Mouse (Mus musculus) skeletal muscle tissue, adult 2 months (tissue): Measurements from ENCODE around the gene Rnf169.

Experiments
- DNase-seq: peaks from one replicate; pipeline ENCODE4 v3.0.0-alpha.2; 2012; ENCODE audit warnings: low read depth, low spot score

The Rnf169 gene

DNA sequence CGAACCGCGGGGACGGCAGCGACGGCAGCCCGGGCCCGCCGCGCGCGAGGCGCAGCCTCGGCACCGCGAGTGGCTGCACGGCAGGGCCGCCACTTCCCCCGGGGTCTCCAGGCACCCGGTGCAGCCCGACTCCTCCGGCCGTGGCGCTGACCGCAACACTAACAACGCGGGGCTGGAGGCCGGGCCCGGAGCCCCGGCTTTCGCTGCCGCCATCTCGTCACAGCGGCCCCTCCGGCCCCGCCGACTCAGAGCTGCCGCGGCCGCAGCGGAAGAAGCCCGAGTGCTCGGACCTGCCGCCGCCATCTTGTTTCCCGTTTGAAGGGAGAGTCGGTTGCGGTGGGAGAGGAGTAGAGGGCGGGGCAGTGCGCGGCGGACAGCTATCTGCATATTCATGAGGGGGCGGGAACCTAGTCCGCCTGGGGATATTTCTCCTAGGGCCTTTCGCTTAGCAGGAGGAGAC, at the start of gene Rnf169:
TSS of gene Rnf169 (minus strand) at position 317 of the 460 bp plus-strand sequence.
- peak; percentile 90 for DNase-seq

DNA sequence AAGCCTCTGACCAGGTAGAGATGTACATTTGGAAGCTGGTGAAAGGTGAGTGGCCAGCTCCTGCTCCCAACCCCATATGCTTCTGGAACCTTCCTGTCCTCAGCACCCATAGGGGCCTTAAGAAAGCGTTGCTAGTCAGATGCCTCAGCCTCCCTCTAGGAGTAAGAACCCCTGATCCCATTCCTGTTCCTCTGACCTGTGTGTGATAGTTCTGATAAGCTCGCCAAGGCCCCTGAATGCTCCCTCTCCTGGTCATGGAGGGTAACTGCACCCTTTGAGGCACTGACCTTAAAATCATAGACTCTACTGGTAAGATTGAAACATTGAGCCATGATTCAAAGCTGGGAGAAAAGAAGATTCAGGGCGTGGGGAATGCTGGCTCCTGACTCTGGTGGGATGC, 49.1 kb upstream of the Rnf169 start:
- no peak for DNase-seq

DNA sequence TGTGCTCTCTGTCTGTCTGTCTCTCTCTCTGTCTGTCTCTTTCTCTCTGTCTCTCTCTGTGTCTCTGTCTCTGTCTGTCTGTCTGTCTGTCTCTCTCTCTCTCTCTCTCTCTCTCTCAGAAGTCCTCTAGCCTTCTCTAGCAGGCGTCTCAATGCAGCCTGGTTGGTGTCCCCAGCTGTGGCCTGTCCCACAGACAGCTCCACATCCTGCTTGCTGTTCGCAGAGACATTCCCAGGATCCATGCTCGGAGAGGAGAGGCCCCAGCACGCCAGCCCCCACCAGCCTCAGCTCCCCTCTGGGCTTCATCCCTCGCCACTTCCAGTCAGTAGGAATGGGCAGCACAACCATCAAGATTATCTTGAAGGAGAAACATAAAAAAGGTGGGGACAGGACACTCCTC, 47.1 kb upstream of the Rnf169 start:
- no peak for DNase-seq

DNA sequence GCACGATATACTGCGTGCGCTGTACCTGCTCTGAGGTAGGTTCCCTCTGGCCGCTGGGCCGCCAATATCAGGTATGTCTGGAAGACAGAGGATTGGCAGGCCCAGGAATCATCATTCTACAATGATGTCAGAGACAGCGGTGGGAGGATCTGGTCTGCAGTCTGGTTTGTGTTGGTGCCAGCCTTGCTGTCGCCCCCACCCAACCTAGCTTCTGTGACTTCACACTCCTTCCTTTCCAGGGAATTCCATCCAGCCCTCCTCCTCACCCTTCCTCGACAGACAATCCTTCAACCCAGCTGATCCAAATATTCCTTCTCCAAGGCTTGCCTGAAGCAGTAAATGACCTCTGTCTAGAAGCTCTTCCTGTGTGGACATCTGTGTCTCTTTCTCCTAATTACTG, 36.8 kb upstream of the Rnf169 start:
- no peak for DNase-seq

DNA sequence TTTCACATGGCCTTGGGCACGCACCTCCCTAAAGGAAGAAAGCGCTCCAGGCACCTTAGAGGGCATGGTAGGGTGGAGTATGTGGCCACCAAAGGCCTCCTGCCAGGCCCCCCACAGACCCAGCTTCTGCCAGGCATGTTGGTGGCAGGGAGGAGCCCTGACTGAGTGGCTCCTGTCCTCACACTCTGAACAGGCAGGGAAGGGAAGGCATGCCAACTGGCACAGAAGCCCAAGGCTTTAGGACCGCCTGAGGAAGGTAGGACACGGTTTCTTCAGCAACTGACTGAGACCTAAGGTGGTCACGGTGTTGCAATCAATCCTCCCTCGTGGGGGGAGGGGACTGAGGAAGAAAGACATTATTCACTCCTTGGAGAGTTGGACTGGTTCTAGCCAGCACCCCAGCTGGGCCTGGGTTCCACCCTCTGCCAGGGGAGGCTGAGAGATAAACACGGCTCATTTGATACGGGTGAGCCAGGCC, 33.9 kb upstream of the Rnf169 start:
- peak; percentile 73 for DNase-seq

DNA sequence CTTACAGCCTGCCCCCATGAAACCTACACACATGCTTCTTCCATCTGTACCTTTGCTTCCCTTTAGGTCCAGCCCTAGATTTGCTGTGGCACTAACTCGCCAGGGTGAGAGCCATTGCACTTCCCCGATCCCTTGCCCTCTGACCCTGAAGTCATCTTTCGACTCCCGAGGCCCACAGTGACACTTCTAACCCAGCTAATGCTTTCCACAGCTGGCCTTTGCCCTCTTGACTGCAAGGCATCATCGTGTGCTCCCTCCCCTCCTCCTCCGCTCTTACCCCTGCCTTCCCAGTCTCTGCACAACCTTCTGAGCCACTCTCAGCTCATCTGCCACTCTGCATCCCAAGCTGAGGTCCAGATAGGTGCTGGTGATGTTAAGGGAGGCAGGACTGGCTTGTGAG, 32.3 kb upstream of the Rnf169 start:
- DNase-seq, result no peak

DNA sequence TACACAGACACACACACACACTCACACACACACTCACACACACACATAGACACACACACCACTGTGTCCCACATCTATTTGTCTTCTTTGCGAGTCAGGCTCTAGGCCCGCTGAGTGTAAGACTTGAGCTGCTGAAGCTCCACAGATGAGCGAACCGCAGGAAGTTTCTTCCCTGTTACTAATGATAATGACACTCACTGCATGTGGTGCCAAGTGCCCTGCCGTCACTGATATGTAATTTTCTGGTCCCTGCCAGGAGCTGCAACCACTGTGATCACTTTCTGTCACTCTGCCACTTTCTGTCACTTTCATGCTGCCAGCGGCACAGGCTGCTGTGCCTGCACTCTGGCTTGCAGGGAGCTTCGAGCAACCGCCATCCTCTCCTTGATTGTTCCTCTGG, 31.8 kb upstream of the Rnf169 start:
- DNase-seq, result peak; percentile 72

DNA sequence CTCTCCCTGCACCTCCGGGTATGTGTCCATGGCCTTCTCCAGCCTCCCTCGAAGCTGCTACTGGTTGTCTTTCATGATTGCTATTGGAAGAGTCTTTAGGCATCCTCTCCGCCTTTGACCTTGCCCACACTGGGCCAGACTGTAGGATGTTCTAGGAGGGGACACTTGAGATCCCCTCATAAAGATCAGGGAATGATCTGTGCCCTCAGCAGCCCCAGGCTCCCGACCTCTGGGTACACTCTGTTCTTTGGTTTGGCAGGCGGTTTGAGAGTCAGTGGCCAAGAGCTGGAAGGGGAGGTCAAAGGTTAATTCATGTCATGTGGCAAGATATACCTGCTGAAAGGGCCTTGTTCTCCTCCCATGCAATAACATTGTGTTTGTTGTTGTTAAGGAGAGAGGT, 30.5 kb upstream of the Rnf169 start:
- DNase-seq, result peak; percentile 81

DNA sequence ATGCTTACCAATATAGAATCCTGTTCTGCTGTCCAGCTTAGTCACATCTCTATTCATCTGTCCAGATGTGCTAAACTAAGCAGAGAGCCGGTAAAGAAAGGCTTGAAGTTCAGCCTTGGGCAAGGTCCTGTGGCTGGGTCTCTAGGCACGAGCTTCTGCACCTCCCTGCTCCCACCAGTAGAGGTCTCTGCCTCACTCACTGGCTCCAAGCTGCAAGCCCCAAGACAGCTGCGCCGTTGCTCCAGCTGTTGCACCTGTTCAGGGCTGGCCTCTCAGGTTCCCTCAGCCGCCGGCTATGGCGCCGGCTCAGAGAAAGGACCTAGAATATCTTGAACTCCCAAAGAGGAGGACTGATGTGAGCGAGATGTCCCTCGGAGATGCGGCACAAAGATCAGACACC, 29.4 kb upstream of the Rnf169 start:
- peak; percentile 89 for DNase-seq

DNA sequence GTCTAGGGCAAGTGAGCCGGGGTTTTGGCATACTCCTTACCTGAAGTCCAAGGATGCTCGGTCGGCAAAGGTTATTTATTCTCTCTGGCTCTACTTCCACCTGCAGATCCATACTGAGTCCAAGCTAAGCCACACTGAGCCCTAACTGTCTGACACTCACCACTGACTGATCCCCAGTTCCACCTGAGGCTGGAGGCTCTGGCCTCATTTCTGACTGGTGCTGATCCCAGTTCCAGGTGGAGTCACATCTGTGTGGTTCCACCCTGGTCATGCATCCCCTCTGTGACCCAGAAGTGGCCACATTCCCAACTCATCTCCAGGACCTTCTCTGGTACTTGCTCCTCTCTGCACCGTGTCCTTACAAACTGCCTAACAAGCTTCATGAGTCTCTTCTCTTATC, 28.5 kb upstream of the Rnf169 start:
- DNase-seq, result no peak

DNA sequence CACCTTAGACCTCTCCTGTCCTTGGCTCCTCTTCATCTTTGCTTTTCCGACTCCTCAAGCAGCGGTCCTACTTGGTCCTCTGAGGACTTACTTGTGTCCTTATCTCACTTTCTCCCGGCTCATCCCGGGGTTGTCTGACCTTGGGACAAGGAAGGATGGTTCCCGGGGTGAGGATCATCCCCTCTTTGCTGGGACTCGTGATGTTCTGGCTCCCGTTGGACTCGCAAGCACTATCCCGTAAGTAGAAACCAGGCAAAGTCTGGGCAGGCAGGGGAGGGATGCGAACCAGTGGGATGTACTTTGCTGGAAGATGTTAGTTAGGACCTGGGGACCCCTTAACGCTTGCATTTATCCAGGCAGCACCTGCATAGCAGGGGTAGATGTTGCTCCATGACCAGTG, 26.2 kb upstream of the Rnf169 start:
- DNase-seq, result no peak

DNA sequence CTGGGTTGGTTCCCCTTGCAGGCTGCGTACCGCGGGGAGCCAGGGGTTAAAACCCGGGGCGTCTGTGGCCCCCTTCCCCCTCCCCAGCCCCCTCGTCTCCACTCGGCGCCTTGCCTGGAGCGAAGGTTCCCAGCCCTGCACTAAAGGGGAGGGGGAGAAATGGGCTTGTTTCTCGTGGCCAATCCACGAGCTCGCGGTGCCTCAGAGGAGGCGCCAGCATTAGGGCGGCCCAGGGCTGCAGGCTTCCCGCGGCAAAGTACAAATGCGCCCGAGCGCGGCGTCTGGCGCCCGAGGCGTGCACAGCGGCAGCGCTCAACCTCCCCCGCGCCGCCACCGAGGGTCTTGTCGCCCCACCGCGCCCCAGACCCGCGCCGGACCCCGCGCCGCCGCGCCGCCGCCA, 25.5 kb upstream of the Rnf169 start, which contains the start of gene Chrdl2:
TSS of gene Chrdl2 (plus strand) at position 383 of the 400 bp plus-strand sequence.
- no peak for DNase-seq

DNA sequence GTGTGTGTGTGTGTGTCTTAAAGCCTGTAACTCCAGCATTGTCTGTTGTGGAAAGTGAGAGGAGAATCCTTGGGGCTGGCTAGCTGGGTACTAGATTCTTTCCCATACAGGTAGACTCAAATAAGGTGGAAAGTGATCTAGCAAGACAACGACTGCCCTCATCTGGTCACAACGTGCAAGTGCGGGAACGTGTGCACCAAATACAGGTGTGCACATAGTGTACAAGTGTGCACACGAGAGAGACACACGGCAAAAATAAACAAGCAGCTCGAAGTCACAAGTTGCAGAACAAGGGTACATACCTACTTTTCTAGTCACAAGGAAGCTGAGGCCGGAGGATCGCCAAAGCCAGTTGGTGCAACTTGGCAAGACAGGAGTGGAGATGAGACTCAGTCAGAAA, 23.5 kb upstream of the Rnf169 start:
- no peak for DNase-seq

DNA sequence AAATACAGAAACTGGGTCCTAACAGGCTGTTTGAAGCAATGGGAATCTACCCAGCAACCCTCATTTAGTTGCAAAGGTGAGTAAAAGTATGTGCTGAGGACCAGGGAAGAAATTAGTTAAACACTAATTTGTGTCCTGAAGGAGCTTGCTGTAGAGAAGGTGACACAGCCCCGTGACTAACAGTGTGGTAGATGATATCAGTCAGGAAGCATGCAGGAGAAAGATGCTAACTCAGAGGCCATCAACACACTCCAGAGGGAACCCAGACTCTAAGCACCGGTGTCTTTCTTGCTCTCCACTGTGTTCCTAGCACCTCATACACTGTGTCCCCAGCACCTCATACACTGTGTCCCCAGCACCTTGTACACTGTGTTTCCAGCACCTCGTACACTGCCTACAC, 18.4 kb upstream of the Rnf169 start:
- DNase-seq, result no peak

DNA sequence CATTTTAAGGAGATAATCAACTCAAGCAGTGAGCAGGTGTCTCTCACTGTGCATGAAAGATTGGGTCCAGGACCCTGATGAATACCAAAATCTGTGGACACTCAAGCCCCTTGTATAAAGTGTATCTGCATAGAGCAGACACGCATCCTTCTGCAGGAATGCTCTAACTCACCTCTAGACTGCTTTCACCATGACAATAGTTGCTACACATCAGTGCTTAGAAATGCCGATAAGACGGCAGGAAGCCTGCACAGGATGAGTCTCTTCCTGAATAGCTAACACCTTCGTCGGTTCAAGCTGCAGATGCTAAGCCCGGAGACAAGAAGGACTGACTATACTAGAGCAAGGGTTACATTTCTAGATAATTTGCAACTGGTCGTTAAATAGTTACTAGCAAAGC, 14.9 kb upstream of the Rnf169 start:
- DNase-seq, result no peak

DNA sequence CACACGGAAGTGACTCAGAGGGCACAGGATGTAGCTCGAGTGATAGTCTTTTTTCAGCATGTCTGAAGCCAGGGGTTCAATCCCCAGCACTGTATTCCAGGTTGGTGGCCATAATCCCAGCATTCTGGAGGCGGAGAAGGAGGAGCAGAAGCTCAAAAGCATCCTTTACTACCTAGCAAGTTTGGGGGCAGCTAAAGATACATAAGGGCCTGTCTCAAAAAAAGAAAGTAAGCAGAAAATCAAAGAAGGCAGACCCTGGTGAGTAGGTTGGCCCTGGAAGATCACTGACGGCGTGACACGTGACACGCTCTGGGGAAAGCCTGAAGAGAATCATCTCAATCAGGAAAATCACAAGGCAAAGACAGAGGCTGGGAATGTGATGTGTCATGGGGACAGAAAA, 12.9 kb upstream of the Rnf169 start:
- no peak for DNase-seq

DNA sequence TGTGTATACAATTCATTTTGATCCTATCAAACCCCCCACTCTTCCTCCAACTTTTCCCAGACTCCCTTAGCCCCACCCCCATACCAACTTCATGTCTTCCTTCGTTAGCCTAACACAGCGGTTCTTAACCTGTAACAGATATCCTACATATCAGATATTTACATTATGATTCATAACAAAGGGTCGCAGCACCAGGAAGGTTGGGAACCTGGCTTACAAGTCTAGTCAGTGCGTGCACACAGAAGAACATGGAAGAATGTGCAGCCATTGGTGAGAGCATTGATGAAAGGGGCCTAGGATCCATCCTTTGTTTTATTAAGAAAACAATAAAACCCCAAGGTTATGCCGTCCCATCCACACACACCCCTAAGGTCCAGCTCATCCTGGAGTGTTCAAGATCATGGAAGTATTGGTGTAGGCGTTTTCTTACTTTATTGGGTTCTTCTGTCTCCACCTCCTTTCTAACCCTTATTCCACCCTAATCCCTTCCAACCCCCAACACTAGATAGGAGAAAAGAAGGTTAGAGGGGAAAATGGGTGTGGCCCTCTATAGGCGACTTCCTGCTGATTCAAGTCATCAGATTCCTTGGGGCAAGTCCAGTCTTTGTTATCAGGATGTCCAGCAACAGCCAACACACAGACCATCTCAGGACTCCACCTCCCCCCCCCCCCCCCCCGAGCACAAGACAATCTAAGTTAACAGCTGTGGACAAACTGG, 10.9 kb upstream of the Rnf169 start:
- DNase-seq, result no peak

DNA sequence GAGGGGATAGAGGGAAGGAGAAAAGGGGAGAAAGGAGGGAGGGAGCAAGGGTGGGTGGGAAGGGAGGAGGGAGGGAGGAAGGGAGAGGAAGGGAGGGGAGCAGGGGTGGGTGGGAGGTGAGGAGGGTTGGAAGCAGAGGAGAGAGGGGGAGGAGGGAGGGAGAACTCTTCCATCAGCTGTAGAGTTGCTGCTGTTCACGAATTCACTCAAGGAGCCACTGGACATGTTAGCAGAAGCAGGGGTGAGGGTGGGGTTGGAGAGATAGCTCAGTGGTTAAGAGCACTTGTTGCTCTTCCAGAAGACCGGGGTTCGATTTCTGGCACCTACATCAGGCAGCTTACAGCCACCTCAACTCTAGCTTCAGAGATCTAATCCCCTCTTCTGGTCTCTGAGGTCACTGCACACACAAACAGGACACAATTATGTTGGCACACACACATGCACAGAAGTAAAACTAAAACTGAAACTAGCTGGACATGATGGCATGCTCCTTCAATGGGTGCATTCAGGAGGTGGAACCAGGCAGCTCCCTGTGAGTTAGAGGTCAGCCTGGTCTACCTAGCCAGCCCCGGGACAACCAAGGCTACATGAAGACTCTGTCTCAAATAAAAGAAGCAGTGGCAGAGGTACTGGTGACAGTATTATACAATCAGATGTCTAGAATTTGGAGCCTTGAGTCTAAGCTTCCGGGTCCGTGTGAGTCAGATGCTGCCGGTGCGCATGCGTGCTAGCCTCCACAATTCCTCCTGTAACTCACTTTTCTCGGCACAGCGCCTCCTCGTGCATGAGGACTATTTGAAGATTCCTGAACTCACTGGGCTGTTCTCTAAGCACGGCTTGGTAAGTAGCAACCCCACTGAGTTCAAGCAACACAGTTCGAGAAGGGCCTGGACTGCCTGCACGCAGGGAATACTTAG, 9.9 kb upstream of the Rnf169 start:
- DNase-seq, result no peak

DNA sequence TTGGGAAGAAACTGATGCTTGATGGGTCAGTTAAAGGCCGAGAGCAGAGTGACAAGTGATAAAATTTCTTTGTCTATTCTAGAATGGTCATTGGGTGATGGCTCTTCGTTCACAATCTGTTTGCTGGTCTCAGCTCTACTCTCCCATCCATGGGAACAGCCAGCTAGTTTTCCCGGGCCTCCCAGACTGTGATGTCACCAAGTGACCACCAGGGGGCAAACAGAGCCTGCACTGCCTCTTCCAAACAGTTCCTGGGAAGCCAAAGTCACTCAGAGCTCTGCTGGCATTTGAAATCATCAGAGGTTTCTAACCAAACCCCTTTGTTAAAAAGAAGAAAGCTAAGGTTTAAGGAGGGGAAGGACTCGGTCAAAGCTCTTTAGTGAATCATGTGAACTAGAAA, 8.5 kb upstream of the Rnf169 start:
- DNase-seq, result peak; percentile 45

DNA sequence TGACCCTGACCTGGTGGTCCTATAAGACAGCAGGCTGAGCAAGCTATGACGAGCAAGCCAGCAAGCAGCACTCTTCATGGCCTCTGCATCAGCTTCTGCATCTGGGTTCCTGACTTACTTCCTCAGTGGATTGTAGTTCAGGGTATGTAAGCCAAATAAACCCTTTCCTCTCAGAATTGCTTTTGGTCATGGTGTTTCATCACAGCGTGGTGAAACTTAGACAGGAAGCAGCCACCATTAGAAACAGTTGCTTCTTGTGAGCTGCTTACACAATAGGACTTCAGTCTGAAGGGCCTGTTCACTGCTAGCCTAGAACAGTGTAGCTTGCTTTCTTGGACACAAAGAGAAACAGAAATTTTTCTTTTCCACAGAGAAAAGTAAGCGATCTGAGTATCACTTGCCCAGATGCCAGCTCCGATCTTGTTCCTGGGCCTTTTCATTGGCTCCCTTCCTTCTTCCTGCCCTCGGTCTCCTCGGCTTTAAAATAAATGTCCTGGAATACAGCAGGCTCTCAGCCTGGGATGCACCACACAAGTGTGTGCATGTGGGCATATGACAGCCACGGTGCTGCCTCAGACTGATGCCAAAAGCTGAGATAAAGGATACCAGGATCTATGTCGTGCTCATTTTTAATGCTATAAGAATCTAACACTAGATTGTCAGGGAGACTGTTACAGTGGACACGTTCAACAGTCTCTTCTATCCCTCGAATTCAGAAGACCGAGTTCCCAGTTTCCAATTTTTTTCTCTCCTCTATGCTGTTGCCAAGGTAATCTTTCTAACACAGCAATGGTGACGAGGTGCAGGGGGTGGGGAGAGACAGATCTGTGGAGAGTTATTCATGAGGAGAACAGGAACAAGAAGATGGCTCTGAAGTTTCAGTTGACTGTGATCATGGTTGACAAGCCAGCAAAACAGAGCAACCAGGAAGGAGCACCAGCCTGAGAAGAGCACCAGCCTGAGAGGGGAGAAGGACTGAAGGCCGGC, 2.3 kb upstream of the Rnf169 start:
- no peak for DNase-seq

DNA sequence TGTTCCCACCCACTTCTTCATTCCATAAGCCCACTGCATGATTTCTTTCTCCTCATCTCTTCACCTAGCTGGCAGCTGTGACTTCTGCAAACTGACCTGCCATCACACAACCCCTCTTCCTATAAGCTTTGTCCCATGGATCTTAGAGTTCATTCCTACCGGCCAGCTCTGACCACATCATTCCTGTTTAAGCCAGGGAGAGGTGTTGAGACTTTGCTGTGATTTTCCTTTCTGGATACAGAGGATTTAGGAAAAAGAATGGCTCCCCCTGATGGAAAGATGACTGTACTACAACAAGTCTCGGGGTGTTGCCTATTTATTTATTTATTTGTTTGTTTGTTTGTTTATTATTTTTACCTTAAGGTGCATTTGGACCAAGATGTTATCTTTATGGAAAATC, 1.1 kb upstream of the Rnf169 start:
- peak; percentile 54 for DNase-seq
